Mouse (Mus musculus): ENCODE measurements around the gene Fhit. TPM values are rescaled to one million over a fixed set of nuclear protein-coding genes. Genes with fewer than 3 reads are reported as not detected.

Gene Fhit
- polyA plus RNA-seq, 1 experiment from 2014 or later: 3.3 TPM

GRCm38 (mm10) chr14:10366808-10367207 lies 795.0 kb downstream of the Fhit start:
- Histone ChIP-seq H3K27me3 (no peaks in the 10 kb centered on the region), H3K4me1 (no peaks in the 10 kb centered on the region), H3K9me3 (no peaks in the 10 kb centered on the region), H3K36me3 (replicated peaks) (no peaks in the 10 kb centered on the region), H3K4me3 (replicated peaks) (no peak overlapping the region), H3K4me2 (no peak overlapping the region), H3K9ac (no peak overlapping the region), H3K27ac (no peak overlapping the region)
- ATAC-seq (ENCODE audit: low FRiP score): no peak
- 89% methylated on average over 4 of the region's 4 CpGs for WGBS

- ATAC-seq (ENCODE audit: low FRiP score): no peak
- Histone ChIP-seq H3K4me2 (no peak overlapping the region), H3K36me3 (replicated peaks) (no peaks in the 10 kb centered on the region), H3K9ac (no peak overlapping the region), H3K27ac (no peak overlapping the region), H3K27me3 (no peaks in the 10 kb centered on the region), H3K4me3 (replicated peaks) (no peak overlapping the region), H3K9me3 (no peaks in the 10 kb centered on the region), H3K4me1 (no peaks in the 10 kb centered on the region)
- WGBS: 50% methylated on average over 6 of the region's 6 CpGs
Measured at GRCm38 (mm10) chr14:10364281-10364680, 797.6 kb downstream of the Fhit start.

- H3K9ac ChIP-seq: no peak overlapping the region
- H3K9me3 ChIP-seq: no peaks in the 10 kb centered on the region
- 79% methylated on average over 1 of the region's 1 CpGs for WGBS
- no peaks in the 10 kb centered on the region for H3K27me3 ChIP-seq
- no peak overlapping the region for H3K4me2 ChIP-seq
- no peaks in the 10 kb centered on the region for H3K36me3 ChIP-seq (replicated peaks)
- ATAC-seq (ENCODE audit: low FRiP score): no peak
- no peaks in the 10 kb centered on the region for H3K4me1 ChIP-seq
- no peak overlapping the region for H3K27ac ChIP-seq
- H3K4me3 ChIP-seq (replicated peaks): no peak overlapping the region
Measured at GRCm38 (mm10) chr14:10363306-10363705, 798.5 kb downstream of the Fhit start.

GRCm38 (mm10) chr14:10345905-10346304 lies 815.9 kb downstream of the Fhit start:
- ATAC-seq (ENCODE audit: low FRiP score): no peak
- Histone ChIP-seq H3K27ac (no peak overlapping the region), H3K4me2 (no peak overlapping the region), H3K36me3 (replicated peaks) (no peaks in the 10 kb centered on the region), H3K4me3 (replicated peaks) (no peak overlapping the region), H3K4me1 (no peaks in the 10 kb centered on the region), H3K27me3 (no peaks in the 10 kb centered on the region), H3K9me3 (no peaks in the 10 kb centered on the region), H3K9ac (no peak overlapping the region)

- H3K27ac ChIP-seq: no peak overlapping the region
- no peaks in the 10 kb centered on the region for H3K9me3 ChIP-seq
- no peaks in the 10 kb centered on the region for H3K27me3 ChIP-seq
- no peak overlapping the region for H3K4me2 ChIP-seq
- WGBS: 83% methylated on average over 1 of the region's 1 CpGs
- no peaks in the 10 kb centered on the region for H3K4me1 ChIP-seq
- H3K4me3 ChIP-seq (replicated peaks): no peak overlapping the region
- no peaks in the 10 kb centered on the region for H3K36me3 ChIP-seq (replicated peaks)
- no peak for ATAC-seq (ENCODE audit: low FRiP score)
- no peak overlapping the region for H3K9ac ChIP-seq
Measured at GRCm38 (mm10) chr14:10344064-10344463, 817.8 kb downstream of the Fhit start.

GRCm38 (mm10) chr14:10316764-10317163 lies 845.1 kb downstream of the Fhit start:
- Histone ChIP-seq H3K27ac (no peak overlapping the region), H3K4me1 (no peaks in the 10 kb centered on the region), H3K27me3 (no peaks in the 10 kb centered on the region), H3K9me3 (no peaks in the 10 kb centered on the region), H3K36me3 (replicated peaks) (no peaks in the 10 kb centered on the region), H3K4me3 (replicated peaks) (no peak overlapping the region), H3K4me2 (no peak overlapping the region), H3K9ac (no peak overlapping the region)
- 88% methylated on average over 3 of the region's 3 CpGs for WGBS
- ATAC-seq (ENCODE audit: low FRiP score): no peak

GRCm38 (mm10) chr14:10312190-10312589 lies 849.6 kb downstream of the Fhit start:
- Histone ChIP-seq H3K9ac (no peak overlapping the region), H3K4me1 (no peaks in the 10 kb centered on the region), H3K27me3 (no peaks in the 10 kb centered on the region), H3K4me3 (replicated peaks) (no peak overlapping the region), H3K4me2 (no peak overlapping the region), H3K9me3 (no peaks in the 10 kb centered on the region), H3K36me3 (replicated peaks) (no peaks in the 10 kb centered on the region), H3K27ac (no peak overlapping the region)
- no peak for ATAC-seq (ENCODE audit: low FRiP score)
- 73% methylated on average over 1 of the region's 1 CpGs for WGBS

GRCm38 (mm10) chr14:10305286-10305685 lies 856.5 kb downstream of the Fhit start:
- Histone ChIP-seq H3K9me3 (no peaks in the 10 kb centered on the region), H3K36me3 (replicated peaks) (no peaks in the 10 kb centered on the region), H3K27ac (no peak overlapping the region), H3K9ac (no peak overlapping the region), H3K4me1 (no peaks in the 10 kb centered on the region), H3K4me3 (replicated peaks) (no peak overlapping the region), H3K27me3 (no peaks in the 10 kb centered on the region), H3K4me2 (no peak overlapping the region)
- no peak for ATAC-seq (ENCODE audit: low FRiP score)

- no peaks in the 10 kb centered on the region for H3K9me3 ChIP-seq
- no peak overlapping the region for H3K9ac ChIP-seq
- no peak overlapping the region for H3K4me3 ChIP-seq (replicated peaks)
- no peak overlapping the region for H3K27ac ChIP-seq
- ATAC-seq (ENCODE audit: low FRiP score): no peak
- H3K4me1 ChIP-seq: no peaks in the 10 kb centered on the region; the same call in 1 of the 2 replicates
- H3K36me3 ChIP-seq (replicated peaks): no peaks in the 10 kb centered on the region
- no peaks in the 10 kb centered on the region for H3K27me3 ChIP-seq
- no peak overlapping the region for H3K4me2 ChIP-seq
- 67% methylated on average over 1 of the region's 1 CpGs for WGBS
Measured at GRCm38 (mm10) chr14:10301497-10301896, 860.3 kb downstream of the Fhit start.

GRCm38 (mm10) chr14:10300914-10301313 lies 860.9 kb downstream of the Fhit start:
- WGBS: 71% methylated on average over 3 of the region's 3 CpGs
- Histone ChIP-seq H3K27me3 (no peaks in the 10 kb centered on the region), H3K4me1 (no peaks in the 10 kb centered on the region; the same call in 1 of the 2 replicates), H3K9ac (no peak overlapping the region), H3K27ac (no peak overlapping the region), H3K9me3 (no peaks in the 10 kb centered on the region), H3K4me2 (no peak overlapping the region), H3K36me3 (replicated peaks) (no peaks in the 10 kb centered on the region), H3K4me3 (replicated peaks) (no peak overlapping the region)
- no peak for ATAC-seq (ENCODE audit: low FRiP score)

- Histone ChIP-seq H3K4me2 (no peak overlapping the region), H3K36me3 (replicated peaks) (no peaks in the 10 kb centered on the region), H3K27me3 (no peaks in the 10 kb centered on the region), H3K9ac (no peak overlapping the region), H3K4me1 (no peaks in the 10 kb centered on the region; the same call in 1 of the 2 replicates), H3K27ac (no peak overlapping the region), H3K4me3 (replicated peaks) (no peak overlapping the region), H3K9me3 (no peaks in the 10 kb centered on the region)
- ATAC-seq (ENCODE audit: low FRiP score): no peak
- WGBS: 43% methylated on average over 2 of the region's 2 CpGs
Measured at GRCm38 (mm10) chr14:10299030-10299429, 862.8 kb downstream of the Fhit start.

- H3K27ac ChIP-seq: no peak overlapping the region
- WGBS: 85% methylated on average over 5 of the region's 5 CpGs
- H3K4me1 ChIP-seq: no peaks in the 10 kb centered on the region
- H3K9me3 ChIP-seq: no peaks in the 10 kb centered on the region
- ATAC-seq (ENCODE audit: low FRiP score): no peak
- no peak overlapping the region for H3K9ac ChIP-seq
- H3K4me3 ChIP-seq (replicated peaks): no peak overlapping the region
- H3K27me3 ChIP-seq: no peaks in the 10 kb centered on the region
- H3K36me3 ChIP-seq (replicated peaks): no peaks in the 10 kb centered on the region
- H3K4me2 ChIP-seq: no peak overlapping the region
Measured at GRCm38 (mm10) chr14:10289043-10289442, 872.8 kb downstream of the Fhit start.

- no peak for ATAC-seq (ENCODE audit: low FRiP score)
- Histone ChIP-seq H3K4me1 (no peaks in the 10 kb centered on the region), H3K27ac (no peak overlapping the region), H3K36me3 (replicated peaks) (no peaks in the 10 kb centered on the region), H3K4me3 (replicated peaks) (no peak overlapping the region), H3K9ac (no peak overlapping the region), H3K4me2 (no peak overlapping the region), H3K9me3 (no peaks in the 10 kb centered on the region), H3K27me3 (no peaks in the 10 kb centered on the region)
- WGBS: 35% methylated on average over 6 of the region's 6 CpGs
Measured at GRCm38 (mm10) chr14:10286027-10286426, 875.8 kb downstream of the Fhit start.

GRCm38 (mm10) chr14:10228708-10229107 lies 933.1 kb downstream of the Fhit start:
- Histone ChIP-seq H3K9me3 (no peaks in the 10 kb centered on the region), H3K27ac (no peak overlapping the region), H3K4me1 (no peaks in the 10 kb centered on the region)

More at GRCm38 (mm10) chr14:10228708-10229107, 933.1 kb downstream of the Fhit start:
- Histone ChIP-seq H3K27me3 (no peaks in the 10 kb centered on the region), H3K36me3 (replicated peaks) (no peaks in the 10 kb centered on the region), H3K4me3 (replicated peaks) (no peak overlapping the region), H3K4me2 (no peak overlapping the region), H3K9ac (no peak overlapping the region)
- no peak for ATAC-seq (ENCODE audit: low FRiP score)
- WGBS: 81% methylated on average over 5 of the region's 5 CpGs
